Mouse (Mus musculus): ENCODE data around the gene Sspn. TPM values are rescaled to one million over a fixed set of nuclear protein-coding genes. Genes with fewer than 3 reads are reported as not detected.

Gene Sspn
- total and polyA plus RNA-seq, 3 experiments: not detected

DNA sequence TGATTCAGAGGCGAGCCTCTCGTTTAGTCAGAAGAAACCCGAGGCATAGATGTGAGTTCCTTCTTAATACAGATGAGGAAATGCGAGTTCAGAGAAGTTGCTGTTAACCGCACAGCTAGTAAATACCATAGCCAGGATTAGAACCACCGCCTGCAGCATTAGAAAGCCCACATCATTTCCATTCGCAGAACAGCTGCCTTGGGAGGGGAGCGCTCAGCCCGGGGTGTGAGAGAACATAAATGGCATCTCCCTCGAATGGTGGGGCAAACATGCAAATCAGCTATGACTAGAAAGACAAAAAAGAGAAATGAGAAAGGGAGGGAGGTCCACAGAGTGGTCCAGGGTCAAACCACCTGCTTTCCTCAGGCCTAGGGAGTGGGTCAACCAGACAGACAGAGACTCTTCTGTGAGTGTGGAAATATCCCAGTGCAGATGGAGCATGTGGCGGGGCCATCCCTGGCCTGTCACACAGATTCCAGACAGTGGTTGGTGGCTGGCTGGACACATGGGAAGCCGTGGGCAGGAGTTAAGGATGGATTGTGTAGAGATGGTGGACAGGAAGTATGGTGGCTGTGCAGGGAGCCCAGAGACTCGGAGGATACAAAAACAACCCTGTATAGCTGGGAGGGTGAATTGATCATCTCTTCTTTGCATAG, 37.9 kb upstream of the Sspn start:
- H3K27me3 ChIP-seq (ENCODE audit: control insufficient read depth in 1 of 2, insufficient read depth in 2 of 2, low read length in 2 of 2): no peaks in the 10 kb centered on the region
- no peaks in the 10 kb centered on the region for H3K9me3 ChIP-seq (replicated peaks; ENCODE audit: insufficient read depth, low read length)
- no peak overlapping the region for H3K9ac ChIP-seq (ENCODE audit: control insufficient read depth, low read depth, low read length, poor library complexity, severe bottlenecking)
- no peak overlapping the region for H3K4me3 ChIP-seq (ENCODE audit: control insufficient read depth in 1 of 2, insufficient read depth in 1 of 2, low read depth in 2 of 2, low read length in 2 of 2)
- DNase-seq (ENCODE audit: low read depth, low spot score): no peak
- TF ChIP-seq SIN3A (IDR thresholded peaks at IDR 0.05; ENCODE audit: low read length): no peak
- no peak for TF ChIP-seq E2F4 (IDR thresholded peaks at IDR 0.05; ENCODE audit: borderline replicate concordance, low read depth, low read length)
- no peak for TF ChIP-seq BHLHE40 (IDR thresholded peaks at IDR 0.05; ENCODE audit: borderline replicate concordance, low read depth, low read length)
- TF ChIP-seq POLR2AphosphoS2 (IDR thresholded peaks at IDR 0.05; ENCODE audit: low read length): no peak
- no peak for TF ChIP-seq CHD2 (IDR thresholded peaks at IDR 0.05; ENCODE audit: low read length)
- TF ChIP-seq TAL1 (IDR thresholded peaks at IDR 0.05; ENCODE audit: low read length): no peak
- TF ChIP-seq USF1 (IDR thresholded peaks at IDR 0.05; ENCODE audit: low read depth, low read length): no peak
- TF ChIP-seq ZMIZ1 (IDR thresholded peaks at IDR 0.05; ENCODE audit: low read depth, low read length): no peak
- no peak for TF ChIP-seq GATA1 (IDR thresholded peaks at IDR 0.05; ENCODE audit: low read depth, low read length)
- TF ChIP-seq KAT2A (conservative IDR thresholded peaks at IDR 0.05; ENCODE audit: low read depth, low read length): no peak
- TF ChIP-seq UBTF (IDR thresholded peaks at IDR 0.05; ENCODE audit: borderline replicate concordance, insufficient read depth, low read depth, low read length): no peak
- TF ChIP-seq ZKSCAN1 (IDR thresholded peaks at IDR 0.05; ENCODE audit: low read depth, low read length): no peak
- no peak for TF ChIP-seq CHD1 (IDR thresholded peaks at IDR 0.05; ENCODE audit: low read depth, low read length)
- no peak for TF ChIP-seq POLR2A (IDR thresholded peaks at IDR 0.05; ENCODE audit: control insufficient read depth in 1 of 2, insufficient read depth in 1 of 2, low read depth in 1 of 2, low read length in 2 of 2, poor library complexity in 1 of 2)
- no peak for TF ChIP-seq ZC3H11A (IDR thresholded peaks at IDR 0.05; ENCODE audit: low read depth, low read length)
- TF ChIP-seq MEF2A (IDR thresholded peaks at IDR 0.05; ENCODE audit: extremely low read depth, insufficient replicate concordance, low read depth, low read length, poor library complexity, severe bottlenecking): no peak
- no peak for TF ChIP-seq USF2 (IDR thresholded peaks at IDR 0.05; ENCODE audit: borderline replicate concordance in 1 of 2, insufficient read depth in 1 of 2, low read depth in 1 of 2, low read length in 2 of 2)
- no peak for TF ChIP-seq SMC3 (IDR thresholded peaks at IDR 0.05; ENCODE audit: low read depth, low read length)
- no peak for TF ChIP-seq EP300 (IDR thresholded peaks at IDR 0.05; ENCODE audit: low read depth in 1 of 2, low read length in 2 of 2)
- TF ChIP-seq MAZ (IDR thresholded peaks at IDR 0.05; ENCODE audit: low read depth, low read length): no peak
- no peak overlapping the region for H3K27ac ChIP-seq (ENCODE audit: control insufficient read depth, low read depth, low read length)
- H3K79me2 ChIP-seq (ENCODE audit: control insufficient read depth, insufficient read depth, low read length, poor library complexity): no peaks in the 10 kb centered on the region
- no peaks in the 10 kb centered on the region for H3K36me3 ChIP-seq (ENCODE audit: control insufficient read depth in 1 of 2, insufficient read depth in 2 of 2, low read length in 2 of 2)
- H3K4me1 ChIP-seq (ENCODE audit: control insufficient read depth in 1 of 2, insufficient read depth in 2 of 2, low read length in 2 of 2): peaks cover 0 to 5% of the 10 kb centered on the region in 2 experiments; a peak in 1 of 4 replicates

All from MEL (cell line).